In genomic region chr17:66123066-66123815, GRCm38 (mm10) we compare ENCODE assay signal across 8 mouse cellular contexts. TPM values are rescaled to one million over a fixed set of nuclear protein-coding genes. Genes with fewer than 3 reads are reported as not detected.
A peak's percentile ranks its signal among the peaks of the same experiment; 100 is the strongest.
DNase-seq lines count a peak whose midpoint lies in the region; ATAC-seq and TF ChIP-seq lines count a peak whose summit lies in the region.

Gene Ddx11 (plus strand): TSS chr17:66123520.

- H3K27me3 ChIP-seq in ES-Bruce4 (ENCODE audit: control insufficient read depth, insufficient read depth, low read length, poor library complexity, severe bottlenecking), result no peaks in the 10 kb centered on the region
- no peaks in the 10 kb centered on the region for H3K27me3 ChIP-seq in forebrain, embryonic 12.5 days
- H3K27me3 ChIP-seq in heart, postnatal 0 days (ENCODE audit: control insufficient read depth, insufficient read depth, low read length), result no peaks in the 10 kb centered on the region
- H3K27me3 ChIP-seq in liver, embryonic 15.5 days, result no peaks in the 10 kb centered on the region
- no peaks in the 10 kb centered on the region for H3K27me3 ChIP-seq in neural tube, embryonic 11.5 days (ENCODE audit: control insufficient read depth, insufficient read depth, low read length)
- no peaks in the 10 kb centered on the region for H3K27me3 ChIP-seq in stomach, embryonic 16.5 days (ENCODE audit: control insufficient read depth, insufficient read depth, low read length)

- ATAC-seq in forebrain, embryonic 12.5 days (ENCODE audit: low FRiP score), result peak; percentile 89
- ATAC-seq in heart, postnatal 0 days (ENCODE audit: insufficient read depth, low read depth), result peak; percentile 84
- ATAC-seq in liver, embryonic 15.5 days (ENCODE audit: insufficient read depth), result peak; percentile 88
- ATAC-seq in neural tube, embryonic 11.5 days (ENCODE audit: insufficient read depth, low FRiP score, low TSS enrichment), result peak; percentile 71
- ATAC-seq in stomach, embryonic 16.5 days (ENCODE audit: insufficient read depth, low FRiP score), result peak; percentile 88

- 6% methylated on average over 45 of the region's 45 CpGs for WGBS in forebrain, embryonic 12.5 days
- 5% methylated on average over 44 of the region's 45 CpGs for WGBS in heart, postnatal 0 days
- WGBS in liver, embryonic 15.5 days (ENCODE audit: insufficient replicate concordance), result 4% methylated on average over 45 of the region's 45 CpGs
- WGBS in neural tube, embryonic 11.5 days, result 6% methylated on average over 45 of the region's 45 CpGs
- 4% methylated on average over 45 of the region's 45 CpGs for WGBS in stomach, embryonic 16.5 days

- H3K36me3 ChIP-seq in ES-Bruce4 (ENCODE audit: control insufficient read depth, insufficient read depth, low read length, poor library complexity, severe bottlenecking), result peaks cover 18% of the 10 kb centered on the region
- peaks cover 42% of the 10 kb centered on the region for H3K36me3 ChIP-seq in forebrain, embryonic 12.5 days (replicated peaks)
- peaks cover 28% of the 10 kb centered on the region for H3K36me3 ChIP-seq in heart, postnatal 0 days (replicated peaks; ENCODE audit: control insufficient read depth, insufficient read depth, low read length)
- H3K36me3 ChIP-seq in liver, embryonic 15.5 days (replicated peaks), result peaks cover 40% of the 10 kb centered on the region
- H3K36me3 ChIP-seq in neural tube, embryonic 11.5 days (ENCODE audit: control insufficient read depth, insufficient read depth, low read length), result peaks cover 6% of the 10 kb centered on the region
- peaks cover 17% of the 10 kb centered on the region for H3K36me3 ChIP-seq in stomach, embryonic 16.5 days (ENCODE audit: control insufficient read depth, insufficient read depth, low read length)

- no peaks in the 10 kb centered on the region for H3K9me3 ChIP-seq in ES-Bruce4 (replicated peaks; ENCODE audit: control insufficient read depth, insufficient read depth, low read length, poor library complexity, severe bottlenecking)
- no peaks in the 10 kb centered on the region for H3K9me3 ChIP-seq in forebrain, embryonic 12.5 days
- no peaks in the 10 kb centered on the region for H3K9me3 ChIP-seq in heart, postnatal 0 days (replicated peaks; ENCODE audit: control insufficient read depth, low read length)
- no peaks in the 10 kb centered on the region for H3K9me3 ChIP-seq in liver, embryonic 15.5 days (replicated peaks)
- no peaks in the 10 kb centered on the region for H3K9me3 ChIP-seq in neural tube, embryonic 11.5 days (ENCODE audit: control insufficient read depth, low read length)
- H3K9me3 ChIP-seq in stomach, embryonic 16.5 days (replicated peaks; ENCODE audit: control insufficient read depth, low read length), result no peaks in the 10 kb centered on the region

- H3K4me1 ChIP-seq in ES-Bruce4 (ENCODE audit: control insufficient read depth, insufficient read depth, low read length), result peaks cover 3% of the 10 kb centered on the region
- H3K4me1 ChIP-seq in forebrain, embryonic 12.5 days, result peaks cover 14% of the 10 kb centered on the region
- peaks cover 6% of the 10 kb centered on the region for H3K4me1 ChIP-seq in heart, postnatal 0 days (ENCODE audit: control insufficient read depth, insufficient read depth)
- H3K4me1 ChIP-seq in liver, embryonic 15.5 days (replicated peaks), result peaks cover 30% of the 10 kb centered on the region
- H3K4me1 ChIP-seq in neural tube, embryonic 11.5 days (ENCODE audit: control insufficient read depth, insufficient read depth, low read length), result no peaks in the 10 kb centered on the region
- peaks cover 11% of the 10 kb centered on the region; the same call in 1 of the 2 replicates for H3K4me1 ChIP-seq in stomach, embryonic 16.5 days (ENCODE audit: control insufficient read depth, insufficient read depth, low read length)

- TF ChIP-seq POLR2A in ES-Bruce4 (IDR thresholded peaks at IDR 0.05; ENCODE audit: insufficient read depth, low read length), result peak; percentile 99

- peak; percentile 88 for DNase-seq in c-Kit-positive CD71-positive TER-119-positive erythroid progenitor cells, embryonic 14.5 days (ENCODE audit: low spot score)
- DNase-seq in heart, postnatal 0 days (ENCODE audit: low spot score), result peak; percentile 87
- peak; percentile 92 to 99 for DNase-seq in kidney, postnatal 36 days
- DNase-seq in neural tube, embryonic 11.5 days (ENCODE audit: low spot score), result peak; percentile 96

- peak within 1 kb of the TSS; percentile 38 for H3K9ac ChIP-seq in ES-Bruce4 (ENCODE audit: low read depth, poor library complexity, severe bottlenecking)
- H3K9ac ChIP-seq in forebrain, embryonic 12.5 days, result peak within 1 kb of the TSS; percentile 65
- H3K9ac ChIP-seq in heart, postnatal 0 days (replicated peaks; ENCODE audit: low read depth, low read length), result peak within 1 kb of the TSS; percentile 49
- peak within 1 kb of the TSS; percentile 82 for H3K9ac ChIP-seq in liver, embryonic 15.5 days
- peak within 1 kb of the TSS; percentile 73 for H3K9ac ChIP-seq in neural tube, embryonic 11.5 days (ENCODE audit: low read length)
- H3K9ac ChIP-seq in stomach, embryonic 16.5 days (ENCODE audit: low read length), result peak within 1 kb of the TSS; percentile 81

- TF ChIP-seq EP300 in ES-Bruce4 (IDR thresholded peaks at IDR 0.05; ENCODE audit: insufficient read depth, low read depth, low read length), result 0 out of 2 replicates have a peak, but pooled peaks have one; percentile 10
- TF ChIP-seq EP300 in heart, postnatal 0 days (IDR thresholded peaks at IDR 0.05; ENCODE audit: low read depth), result 0 out of 2 replicates have a peak, but pooled peaks have one; percentile 14

- H3K27ac ChIP-seq in ES-Bruce4 (ENCODE audit: insufficient read depth, low read length), result peak within 1 kb of the TSS; percentile 10; the same call in 1 of the 2 replicates
- H3K27ac ChIP-seq in forebrain, embryonic 12.5 days, result peak within 1 kb of the TSS; percentile 77
- peak within 1 kb of the TSS; percentile 70 for H3K27ac ChIP-seq in heart, postnatal 0 days (ENCODE audit: low read depth)
- H3K27ac ChIP-seq in liver, embryonic 15.5 days (replicated peaks), result peak within 1 kb of the TSS; percentile 92
- peak within 1 kb of the TSS; percentile 75 for H3K27ac ChIP-seq in neural tube, embryonic 11.5 days (ENCODE audit: low read depth, low read length)
- H3K27ac ChIP-seq in stomach, embryonic 16.5 days (ENCODE audit: low read length), result peak within 1 kb of the TSS; percentile 92

- H3K4me3 ChIP-seq in ES-Bruce4 (ENCODE audit: low read depth, low read length), result peak within 1 kb of the TSS; percentile 61
- peak within 1 kb of the TSS; percentile 67 for H3K4me3 ChIP-seq in forebrain, embryonic 12.5 days (replicated peaks)
- H3K4me3 ChIP-seq in heart, postnatal 0 days (ENCODE audit: low read depth, low read length), result peak within 1 kb of the TSS; percentile 70
- H3K4me3 ChIP-seq in liver, embryonic 15.5 days (replicated peaks), result peak within 1 kb of the TSS; percentile 93
- H3K4me3 ChIP-seq in neural tube, embryonic 11.5 days (ENCODE audit: low read depth, low read length), result peak within 1 kb of the TSS; percentile 75
- H3K4me3 ChIP-seq in stomach, embryonic 16.5 days (replicated peaks; ENCODE audit: low read length), result peak within 1 kb of the TSS; percentile 87

- H3K4me2 ChIP-seq in forebrain, embryonic 12.5 days, result peak within 1 kb of the TSS; percentile 70
- peak within 1 kb of the TSS; percentile 76 for H3K4me2 ChIP-seq in heart, postnatal 0 days (ENCODE audit: low read depth, low read length)
- H3K4me2 ChIP-seq in liver, embryonic 15.5 days, result peak within 1 kb of the TSS; percentile 78
- peak within 1 kb of the TSS; percentile 46 for H3K4me2 ChIP-seq in neural tube, embryonic 11.5 days (ENCODE audit: low read depth)
- H3K4me2 ChIP-seq in stomach, embryonic 16.5 days (ENCODE audit: low read depth, low read length), result peak within 1 kb of the TSS; percentile 75

- TF ChIP-seq CTCF in ES-Bruce4 (IDR thresholded peaks at IDR 0.05; ENCODE audit: low read depth, low read length), result no peak
- no peak; the same call in 1 of the 2 replicates for TF ChIP-seq CTCF in heart, postnatal 0 days (IDR thresholded peaks at IDR 0.05; ENCODE audit: low read depth)

RNA-seq across cellular contexts. Expression of gene Ddx11, which starts in this region (rescaled TPM):
- polyA plus RNA-seq in ES-Bruce4 (2011; ENCODE audit: insufficient read depth, insufficient read length, low read depth, missing spikeins), result 29.4 and 38.2 TPM in 2 replicates
- 25.0 and 30.2 TPM in 2 replicates for polyA plus RNA-seq in forebrain, embryonic 12.5 days (2016; fragmentation: Nextera tagmentation; extraction: Ambion mirVana)
- 8.2 and 11.5 TPM in 2 replicates for total RNA-seq in heart, postnatal 0 days (2014; rRNA removed; ENCODE audit: low replicate concordance)
- polyA plus RNA-seq in heart, postnatal 0 days (2015; fragmentation: Nextera tagmentation; extraction: Ambion mirVana), result 3.5 and 4.2 TPM in 2 replicates
- 6.4 and 6.5 TPM in 2 replicates for polyA plus RNA-seq in liver, embryonic 15.5 days (2015; fragmentation: Nextera tagmentation; extraction: Ambion mirVana)
- polyA plus RNA-seq in neural tube, embryonic 11.5 days (2014; fragmentation: Nextera tagmentation; extraction: Ambion mirVana), result 16.0 and 16.9 TPM in 2 replicates
- 17.7 and 20.1 TPM in 2 replicates for polyA plus RNA-seq in stomach, embryonic 16.5 days (2015; fragmentation: Nextera tagmentation; extraction: Ambion mirVana)

Comparison
In these comparisons a context has a peak if more than half of its experiments do, and no peak if none do; other contexts are left out.
1. Peak in every context shown above with its lines: DNase-seq, ATAC-seq, H3K4me3 ChIP-seq and H3K27ac ChIP-seq.
2. H3K27ac ChIP-seq: peak in every context shown above with its lines; median percentile 92 in liver, embryonic 15.5 days; 92 in stomach, embryonic 16.5 days; 77 in forebrain, embryonic 12.5 days; 75 in neural tube, embryonic 11.5 days; 70 in heart, postnatal 0 days; 10 in ES-Bruce4.